Mouse (Mus musculus) bone marrow, adult 2 months (tissue): ENCODE measurements around the gene Teddm2.

Experiments
- CTCF ChIP-seq: fragments of 200-500 bp; IDR thresholded peaks from 2 replicates; pipeline ENCODE4 v1.5.1; 2011; ENCODE audit warnings: low read length, control low read depth; ENCODE audit not compliant: control insufficient read depth, insufficient read depth
- POLR2A ChIP-seq: fragments of 200-500 bp; IDR thresholded peaks from 2 replicates; pipeline ENCODE4 v1.6.1; 2011; ENCODE audit warnings: low read depth, mild to moderate bottlenecking, control low read depth, low read length, borderline replicate concordance; ENCODE audit not compliant: control insufficient read depth

- TF ChIP-seq CTCF, result no peak
- no peak for TF ChIP-seq POLR2A
These were observed 10.4 kb upstream of the Teddm2 start for GRCm38 (mm10) chr1:153910423-153910822.
